Mouse (Mus musculus) lung, adult 2 months (tissue): ENCODE data around the gene Spib.

Experiments used
- CTCF ChIP-seq: fragments of 200-500 bp; IDR thresholded peaks from 2 replicates; pipeline ENCODE4 v1.5.1; 2011; ENCODE audit warnings: mild to moderate bottlenecking, low read length, control low read depth; ENCODE audit not compliant: insufficient read depth
- POLR2A ChIP-seq: fragments of 200-500 bp; IDR thresholded peaks from 2 replicates; pipeline ENCODE4 v1.6.1; 2011; ENCODE audit warnings: low read depth, mild to moderate bottlenecking, control low read depth, low read length, borderline replicate concordance; ENCODE audit errors: extremely low read depth

DNA sequence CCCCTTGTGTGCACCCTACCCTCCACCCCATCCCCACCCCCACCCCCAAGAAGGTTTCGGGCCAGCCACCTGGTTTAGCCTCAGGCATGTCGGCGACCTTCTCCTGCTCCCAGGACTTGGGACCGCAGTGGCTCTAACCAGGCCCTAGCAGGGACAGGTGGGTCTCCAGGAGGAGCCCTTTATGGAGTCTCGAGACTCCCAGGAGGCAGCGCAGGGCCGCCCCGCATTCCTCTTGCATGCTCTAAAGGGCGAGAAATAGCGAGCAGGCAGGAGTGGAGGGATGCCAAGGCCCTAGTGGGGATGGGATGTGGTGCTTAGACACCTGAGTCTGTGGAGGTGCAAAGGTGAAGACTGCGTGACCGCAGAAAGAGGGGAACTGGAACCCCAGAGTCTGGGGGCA is 7.4 kb downstream of the Spib start, which contains the start of gene Mybpc2:
- TF ChIP-seq POLR2A (no peak), CTCF (no peak)
